Mouse (Mus musculus): ENCODE results near the gene Lama4. TPM values are rescaled to one million over a fixed set of nuclear protein-coding genes. Genes with fewer than 3 reads are reported as not detected.

The Lama4 gene
- polyA plus RNA-seq, 1 experiment from 2014 or later = 21.6 TPM

- no peaks in the 10 kb centered on the region for H3K36me3 ChIP-seq (replicated peaks; ENCODE audit: control insufficient read depth, insufficient read depth)
- H3K9ac ChIP-seq = no peak overlapping the region
- ATAC-seq (ENCODE audit: low FRiP score) (peak; percentile 54), DNase-seq (ENCODE audit: low spot score) (no peak)
- peaks cover 12% of the 10 kb centered on the region; the same call in 1 of the 2 replicates for H3K4me1 ChIP-seq (replicated peaks; ENCODE audit: control insufficient read depth, insufficient read depth, low read length)
- no peak overlapping the region for H3K4me3 ChIP-seq (replicated peaks; ENCODE audit: low read length)
- H3K27ac ChIP-seq = peak overlapping the region; percentile 56; the same call in 1 of the 2 replicates
- no peak overlapping the region for H3K4me2 ChIP-seq (replicated peaks)
- no peaks in the 10 kb centered on the region for H3K27me3 ChIP-seq (ENCODE audit: control insufficient read depth, insufficient read depth, low read length)
- no peaks in the 10 kb centered on the region for H3K9me3 ChIP-seq (ENCODE audit: control insufficient read depth, low read length)
- 67% methylated on average over 10 of the region's 10 CpGs for WGBS
Measured at GRCm38 (mm10) chr10:39108837-39109488, 143.6 kb downstream of the Lama4 start.

GRCm38 (mm10) chr10:39109489-39109874 lies 144.2 kb downstream of the Lama4 start:
- H3K9me3 ChIP-seq (ENCODE audit: control insufficient read depth, low read length) = no peaks in the 10 kb centered on the region
- H3K4me3 ChIP-seq (replicated peaks; ENCODE audit: low read length) = no peak overlapping the region
- H3K9ac ChIP-seq = no peak overlapping the region
- H3K4me2 ChIP-seq (replicated peaks) = no peak overlapping the region
- no peaks in the 10 kb centered on the region for H3K27me3 ChIP-seq (ENCODE audit: control insufficient read depth, insufficient read depth, low read length)
- peaks cover 12% of the 10 kb centered on the region; the same call in 1 of the 2 replicates for H3K4me1 ChIP-seq (replicated peaks; ENCODE audit: control insufficient read depth, insufficient read depth, low read length)
- H3K27ac ChIP-seq = peak overlapping the region; percentile 56
- no peaks in the 10 kb centered on the region for H3K36me3 ChIP-seq (replicated peaks; ENCODE audit: control insufficient read depth, insufficient read depth)
- ATAC-seq (ENCODE audit: low FRiP score) (peak; percentile 51), DNase-seq (ENCODE audit: low spot score) (peak; percentile 42)
- 46% methylated on average over 4 of the region's 4 CpGs for WGBS

DNA sequence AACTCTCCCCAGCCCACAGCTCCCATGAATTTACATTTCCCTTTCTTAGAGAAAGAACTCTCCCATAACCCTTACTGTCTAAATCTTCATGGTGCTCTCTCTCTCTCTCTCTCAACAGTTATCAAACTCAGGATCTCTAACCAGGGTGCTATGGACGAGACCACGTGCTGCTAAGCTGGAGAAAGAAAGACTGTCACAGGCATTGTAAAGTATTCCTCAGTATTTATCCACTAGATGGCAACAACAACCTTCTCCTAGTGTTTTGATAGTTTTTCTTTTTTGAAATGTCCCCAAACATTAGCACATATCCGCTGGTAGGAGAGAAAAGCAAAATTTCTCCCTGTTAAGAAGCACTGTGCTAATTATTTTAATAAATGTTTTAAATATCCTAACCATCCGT lies 156.1 kb downstream of the Lama4 start:
- WGBS = 41% methylated on average over 4 of the region's 4 CpGs
- Histone ChIP-seq H3K27ac (no peak overlapping the region), H3K4me2 (replicated peaks) (no peak overlapping the region), H3K9me3 (ENCODE audit: control insufficient read depth, low read length) (no peaks in the 10 kb centered on the region), H3K4me3 (replicated peaks; ENCODE audit: low read length) (no peak overlapping the region), H3K4me1 (replicated peaks; ENCODE audit: control insufficient read depth, insufficient read depth, low read length) (no peaks in the 10 kb centered on the region), H3K27me3 (ENCODE audit: control insufficient read depth, insufficient read depth, low read length) (no peaks in the 10 kb centered on the region), H3K9ac (no peak overlapping the region), H3K36me3 (replicated peaks; ENCODE audit: control insufficient read depth, insufficient read depth) (peaks cover 4% of the 10 kb centered on the region; the same call in 1 of the 2 replicates)
- ATAC-seq (ENCODE audit: low FRiP score) (peak; percentile 31; the same call in 1 of the 2 replicates), DNase-seq (ENCODE audit: low spot score) (peak; percentile 40)

GRCm38 (mm10) chr10:39133462-39134310 lies 168.4 kb downstream of the Lama4 start, which contains the start of the genes Fam229b and Tube1:
Gene Fam229b (minus strand): TSS chr10:39133914.
Gene Tube1 (plus strand): TSS chr10:39133976.
- Histone ChIP-seq H3K27me3 (ENCODE audit: control insufficient read depth, insufficient read depth, low read length) (no peaks in the 10 kb centered on the region), H3K4me2 (replicated peaks) (peak within 1 kb of the TSS; percentile 78), H3K4me1 (replicated peaks; ENCODE audit: control insufficient read depth, insufficient read depth, low read length) (peaks cover 5% of the 10 kb centered on the region; the same call in 1 of the 2 replicates), H3K4me3 (replicated peaks; ENCODE audit: low read length) (peak within 1 kb of the TSS; percentile 64), H3K9ac (peak within 1 kb of the TSS; percentile 75), H3K27ac (peak within 1 kb of the TSS; percentile 87), H3K9me3 (ENCODE audit: control insufficient read depth, low read length) (no peaks in the 10 kb centered on the region), H3K36me3 (replicated peaks; ENCODE audit: control insufficient read depth, insufficient read depth) (peaks cover 14% of the 10 kb centered on the region)
- DNase-seq (ENCODE audit: low spot score) (peak; percentile 95), ATAC-seq (ENCODE audit: low FRiP score) (peak; percentile 95)
- WGBS = 5% methylated on average over 47 of the region's 47 CpGs

DNA sequence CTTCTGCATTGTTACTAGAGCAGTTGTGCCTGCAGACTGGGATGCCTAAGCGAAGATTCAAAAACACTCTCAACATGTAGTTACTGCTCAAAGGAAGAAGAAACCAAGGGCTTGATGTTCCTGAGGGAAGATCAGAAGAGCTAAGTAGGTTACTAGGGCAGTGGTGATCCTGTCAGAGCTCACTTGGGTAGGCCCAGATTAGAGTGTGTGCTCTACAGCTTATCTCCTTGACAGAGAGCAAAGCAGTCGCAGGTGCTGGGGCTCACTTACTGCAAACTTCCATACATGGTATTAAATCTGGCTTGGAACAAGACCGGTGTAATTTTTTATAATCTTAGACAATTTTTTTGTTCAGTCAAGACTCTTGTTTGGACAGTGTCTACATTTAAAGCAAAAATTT lies 172.5 kb downstream of the Lama4 start:
- no peaks in the 10 kb centered on the region for H3K9me3 ChIP-seq (ENCODE audit: control insufficient read depth, low read length)
- H3K27me3 ChIP-seq (ENCODE audit: control insufficient read depth, insufficient read depth, low read length) = no peaks in the 10 kb centered on the region
- peaks cover 30% of the 10 kb centered on the region for H3K36me3 ChIP-seq (replicated peaks; ENCODE audit: control insufficient read depth, insufficient read depth)
- H3K9ac ChIP-seq = no peak overlapping the region
- H3K4me2 ChIP-seq (replicated peaks) = no peak overlapping the region
- 97% methylated on average over 3 of the region's 3 CpGs for WGBS
- no peak overlapping the region for H3K4me3 ChIP-seq (replicated peaks; ENCODE audit: low read length)
- no peak overlapping the region for H3K27ac ChIP-seq
- DNase-seq (ENCODE audit: low spot score) = no peak
- ATAC-seq (ENCODE audit: low FRiP score) = no peak
- peaks cover 5% of the 10 kb centered on the region; the same call in 1 of the 2 replicates for H3K4me1 ChIP-seq (replicated peaks; ENCODE audit: control insufficient read depth, insufficient read depth, low read length)

DNA sequence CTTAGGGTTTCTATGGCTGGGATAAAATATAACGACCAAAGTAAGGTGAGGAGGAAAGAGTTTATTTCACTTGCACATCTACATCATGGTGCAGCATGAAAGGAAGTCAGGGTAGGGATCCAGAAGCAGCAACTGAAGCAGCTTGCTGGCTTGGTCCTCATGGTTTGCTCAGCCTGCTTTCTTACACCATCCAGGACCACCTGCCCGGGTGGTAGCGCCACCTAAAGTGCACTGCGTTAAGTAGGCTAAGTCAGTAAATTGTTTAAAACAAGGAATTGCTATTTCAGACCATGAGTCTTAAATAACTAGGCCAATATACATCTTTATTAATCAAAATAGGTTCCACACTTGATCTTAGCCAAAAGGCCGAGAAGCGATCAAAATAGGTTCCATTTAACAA lies 173.4 kb downstream of the Lama4 start:
- 84% methylated on average over 6 of the region's 6 CpGs for WGBS
- H3K9me3 ChIP-seq (ENCODE audit: control insufficient read depth, low read length) = no peaks in the 10 kb centered on the region

DNA sequence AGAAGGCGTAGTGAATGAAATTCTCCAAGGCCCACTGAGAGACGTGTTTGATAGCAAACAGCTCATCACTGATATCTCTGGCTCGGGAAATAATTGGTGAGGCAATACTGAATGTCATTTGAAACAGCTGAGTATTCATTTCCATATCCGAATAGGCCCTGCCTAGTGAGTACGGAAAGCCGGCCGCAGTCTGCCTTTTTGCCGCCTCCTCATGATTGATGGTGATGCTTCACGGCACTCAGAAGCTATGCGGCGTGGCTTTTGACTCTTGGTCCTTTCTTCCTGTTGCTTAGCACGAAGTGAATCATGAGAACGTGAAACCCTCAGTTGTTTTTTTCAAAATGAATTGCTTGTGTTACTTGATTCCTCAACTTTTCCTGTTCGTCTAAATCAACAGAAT lies 175.5 kb downstream of the Lama4 start:
- Histone ChIP-seq H3K27ac (no peak overlapping the region), H3K4me2 (replicated peaks) (no peak overlapping the region), H3K4me3 (replicated peaks; ENCODE audit: low read length) (no peak overlapping the region), H3K9me3 (ENCODE audit: control insufficient read depth, low read length) (no peaks in the 10 kb centered on the region), H3K9ac (no peak overlapping the region), H3K4me1 (replicated peaks; ENCODE audit: control insufficient read depth, insufficient read depth, low read length) (no peaks in the 10 kb centered on the region), H3K36me3 (replicated peaks; ENCODE audit: control insufficient read depth, insufficient read depth) (peaks cover 55% of the 10 kb centered on the region), H3K27me3 (ENCODE audit: control insufficient read depth, insufficient read depth, low read length) (no peaks in the 10 kb centered on the region)
- no peak for ATAC-seq (ENCODE audit: low FRiP score)
- no peak for DNase-seq (ENCODE audit: low spot score)
- 35% methylated on average over 14 of the region's 14 CpGs for WGBS

More for the DNA sequence above, 173.4 kb downstream of the Lama4 start:
- Histone ChIP-seq H3K9ac (no peak overlapping the region), H3K27ac (no peak overlapping the region), H3K4me2 (replicated peaks) (no peak overlapping the region), H3K27me3 (ENCODE audit: control insufficient read depth, insufficient read depth, low read length) (no peaks in the 10 kb centered on the region), H3K36me3 (replicated peaks; ENCODE audit: control insufficient read depth, insufficient read depth) (peaks cover 37% of the 10 kb centered on the region), H3K4me1 (replicated peaks; ENCODE audit: control insufficient read depth, insufficient read depth, low read length) (peaks cover 5% of the 10 kb centered on the region; the same call in 1 of the 2 replicates), H3K4me3 (replicated peaks; ENCODE audit: low read length) (no peak overlapping the region)
- ATAC-seq (ENCODE audit: low FRiP score) (no peak), DNase-seq (ENCODE audit: low spot score) (no peak)

DNA sequence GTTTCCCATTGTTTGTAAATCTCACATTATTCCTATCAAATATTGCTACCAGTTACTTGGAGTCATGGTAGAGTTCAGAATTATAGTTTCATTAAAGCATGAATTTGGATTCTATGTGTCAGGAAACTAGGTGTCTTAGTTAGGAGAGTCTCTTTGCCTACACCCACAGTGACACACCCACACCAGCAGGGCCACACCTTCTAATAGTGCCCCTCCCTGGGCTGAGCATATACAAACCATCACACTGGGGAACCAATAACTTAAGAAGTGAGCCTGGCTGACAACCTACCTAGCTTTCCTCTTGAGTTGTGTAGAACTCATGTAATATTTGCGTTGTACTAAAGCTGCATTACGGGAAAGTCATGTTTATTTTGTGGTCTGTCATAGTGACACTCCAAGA lies 176.1 kb downstream of the Lama4 start:
- DNase-seq (ENCODE audit: low spot score) (no peak), ATAC-seq (ENCODE audit: low FRiP score) (no peak)
- H3K27me3 ChIP-seq (ENCODE audit: control insufficient read depth, insufficient read depth, low read length) = no peaks in the 10 kb centered on the region
- H3K4me1 ChIP-seq (replicated peaks; ENCODE audit: control insufficient read depth, insufficient read depth, low read length) = no peaks in the 10 kb centered on the region
- H3K9me3 ChIP-seq (ENCODE audit: control insufficient read depth, low read length) = no peaks in the 10 kb centered on the region
- H3K4me3 ChIP-seq (replicated peaks; ENCODE audit: low read length) = no peak overlapping the region
- peaks cover 60% of the 10 kb centered on the region for H3K36me3 ChIP-seq (replicated peaks; ENCODE audit: control insufficient read depth, insufficient read depth)
- no peak overlapping the region for H3K27ac ChIP-seq
- no peak overlapping the region for H3K4me2 ChIP-seq (replicated peaks)
- no peak overlapping the region for H3K9ac ChIP-seq
- 95% methylated on average over 2 of the region's 2 CpGs for WGBS

GRCm38 (mm10) chr10:39142216-39142615 lies 176.9 kb downstream of the Lama4 start:
- no peak overlapping the region for H3K4me3 ChIP-seq (replicated peaks; ENCODE audit: low read length)
- ATAC-seq (ENCODE audit: low FRiP score) (no peak), DNase-seq (ENCODE audit: low spot score) (no peak)
- no peak overlapping the region for H3K4me2 ChIP-seq (replicated peaks)
- H3K27ac ChIP-seq = no peak overlapping the region
- H3K36me3 ChIP-seq (replicated peaks; ENCODE audit: control insufficient read depth, insufficient read depth) = peaks cover 66% of the 10 kb centered on the region
- no peaks in the 10 kb centered on the region for H3K9me3 ChIP-seq (ENCODE audit: control insufficient read depth, low read length)
- H3K4me1 ChIP-seq (replicated peaks; ENCODE audit: control insufficient read depth, insufficient read depth, low read length) = no peaks in the 10 kb centered on the region
- H3K9ac ChIP-seq = no peak overlapping the region
- 59% methylated on average over 12 of the region's 12 CpGs for WGBS
- no peaks in the 10 kb centered on the region for H3K27me3 ChIP-seq (ENCODE audit: control insufficient read depth, insufficient read depth, low read length)
